Mouse (Mus musculus): ENCODE measurements around the gene Spns3. TPM values are rescaled to one million over a fixed set of nuclear protein-coding genes. Genes with fewer than 3 reads are reported as not detected.

The Spns3 gene
- polyA plus RNA-seq, 1 experiment: 0.02 TPM

- TF ChIP-seq TCF12 (IDR thresholded peaks at IDR 0.05; ENCODE audit: insufficient read depth, poor library complexity, severe bottlenecking): no peak
- TF ChIP-seq CEBPB (IDR thresholded peaks at IDR 0.05; ENCODE audit: insufficient read depth, poor library complexity, severe bottlenecking): no peak
- TF ChIP-seq MYOG (IDR thresholded peaks at IDR 0.05; ENCODE audit: control insufficient read depth in 1 of 3, insufficient read depth in 1 of 3, insufficient read length in 2 of 3, low read depth in 2 of 3): no peak
- no peak for TF ChIP-seq SRF (IDR thresholded peaks at IDR 0.05; ENCODE audit: control insufficient read depth, insufficient read length, low read depth)
- no peak for TF ChIP-seq POLR2A (IDR thresholded peaks at IDR 0.05; ENCODE audit: insufficient read length, low read depth)
- TF ChIP-seq REST (IDR thresholded peaks at IDR 0.05; ENCODE audit: insufficient read depth, insufficient read length): no peak
- TF ChIP-seq MAX (IDR thresholded peaks at IDR 0.05; ENCODE audit: low read depth): no peak
- no peak for TF ChIP-seq TCF3 (IDR thresholded peaks at IDR 0.05; ENCODE audit: insufficient read length, low read depth)
- TF ChIP-seq POLR2AphosphoS2 (IDR thresholded peaks at IDR 0.05; ENCODE audit: insufficient read length, low read depth): no peak
- TF ChIP-seq E2F4 (IDR thresholded peaks at IDR 0.05; ENCODE audit: insufficient read depth): no peak
- Histone ChIP-seq H3K4me2 (ENCODE audit: low read depth) (no peak overlapping the region), H3K4me3 (no peak overlapping the region)
Observed at GRCm38 (mm10) chr11:72583092-72583491, 32.8 kb upstream of the Spns3 start.

GRCm38 (mm10) chr11:72582448-72582705 lies 32.1 kb upstream of the Spns3 start:
- Histone ChIP-seq H3K4me2 (ENCODE audit: low read depth) (no peak overlapping the region), H3K27me3 (ENCODE audit: control insufficient read depth, insufficient read depth, insufficient read length) (peaks cover 4% of the 10 kb centered on the region), H3ac (ENCODE audit: control insufficient read depth, insufficient read length) (no peak overlapping the region), H3K36me3 (ENCODE audit: control insufficient read depth, insufficient read depth) (no peaks in the 10 kb centered on the region), H3K4me3 (no peak overlapping the region), H3K79me2 (ENCODE audit: control insufficient read depth, insufficient read depth) (no peaks in the 10 kb centered on the region)
- no peak for TF ChIP-seq SRF (IDR thresholded peaks at IDR 0.05; ENCODE audit: control insufficient read depth, insufficient read length, low read depth)
- TF ChIP-seq E2F4 (IDR thresholded peaks at IDR 0.05; ENCODE audit: insufficient read depth): no peak
- TF ChIP-seq POLR2AphosphoS2 (IDR thresholded peaks at IDR 0.05; ENCODE audit: insufficient read length, low read depth): no peak
- no peak for TF ChIP-seq POLR2A (IDR thresholded peaks at IDR 0.05; ENCODE audit: insufficient read length, low read depth)
- no peak for TF ChIP-seq MAX (IDR thresholded peaks at IDR 0.05; ENCODE audit: low read depth)
- no peak for TF ChIP-seq TCF12 (IDR thresholded peaks at IDR 0.05; ENCODE audit: insufficient read depth, poor library complexity, severe bottlenecking)
- no peak for TF ChIP-seq TCF3 (IDR thresholded peaks at IDR 0.05; ENCODE audit: insufficient read length, low read depth)
- no peak for TF ChIP-seq USF1 (IDR thresholded peaks at IDR 0.05; ENCODE audit: low read depth)
- TF ChIP-seq CEBPB (IDR thresholded peaks at IDR 0.05; ENCODE audit: insufficient read depth, poor library complexity, severe bottlenecking): no peak
- no peak for TF ChIP-seq REST (IDR thresholded peaks at IDR 0.05; ENCODE audit: insufficient read depth, insufficient read length)
- TF ChIP-seq MYOG (IDR thresholded peaks at IDR 0.05; ENCODE audit: control insufficient read depth in 1 of 3, insufficient read depth in 1 of 3, insufficient read length in 2 of 3, low read depth in 2 of 3): no peak
- no peak for TF ChIP-seq MYOD1 (IDR thresholded peaks at IDR 0.05; ENCODE audit: control insufficient read depth in 1 of 3, insufficient read length in 2 of 3, low read depth in 2 of 3)

More at GRCm38 (mm10) chr11:72583092-72583491, 32.8 kb upstream of the Spns3 start:
- Histone ChIP-seq H3K79me2 (ENCODE audit: control insufficient read depth, insufficient read depth) (no peaks in the 10 kb centered on the region), H3K36me3 (ENCODE audit: control insufficient read depth, insufficient read depth) (no peaks in the 10 kb centered on the region), H3K27me3 (ENCODE audit: control insufficient read depth, insufficient read depth, insufficient read length) (peaks cover 4% of the 10 kb centered on the region), H3ac (ENCODE audit: control insufficient read depth, insufficient read length) (no peak overlapping the region)

- no peak for TF ChIP-seq TCF12 (IDR thresholded peaks at IDR 0.05; ENCODE audit: insufficient read depth, poor library complexity, severe bottlenecking)
- TF ChIP-seq MYOG (IDR thresholded peaks at IDR 0.05; ENCODE audit: control insufficient read depth in 1 of 3, insufficient read depth in 1 of 3, insufficient read length in 2 of 3, low read depth in 2 of 3): no peak
- no peak for TF ChIP-seq SRF (IDR thresholded peaks at IDR 0.05; ENCODE audit: control insufficient read depth, insufficient read length, low read depth)
- no peak for TF ChIP-seq POLR2A (IDR thresholded peaks at IDR 0.05; ENCODE audit: insufficient read length, low read depth)
- TF ChIP-seq MYOD1 (IDR thresholded peaks at IDR 0.05; ENCODE audit: control insufficient read depth in 1 of 3, insufficient read length in 2 of 3, low read depth in 2 of 3): no peak
- TF ChIP-seq MAX (IDR thresholded peaks at IDR 0.05; ENCODE audit: low read depth): no peak
- no peak for TF ChIP-seq POLR2AphosphoS2 (IDR thresholded peaks at IDR 0.05; ENCODE audit: insufficient read length, low read depth)
- no peak for TF ChIP-seq USF1 (IDR thresholded peaks at IDR 0.05; ENCODE audit: low read depth)
- no peak overlapping the region for H3K4me3 ChIP-seq
- H3K79me2 ChIP-seq (ENCODE audit: control insufficient read depth, insufficient read depth): no peaks in the 10 kb centered on the region
- peaks cover 4% of the 10 kb centered on the region for H3K27me3 ChIP-seq (ENCODE audit: control insufficient read depth, insufficient read depth, insufficient read length)
- no peaks in the 10 kb centered on the region for H3K36me3 ChIP-seq (ENCODE audit: control insufficient read depth, insufficient read depth)
- H3ac ChIP-seq (ENCODE audit: control insufficient read depth, insufficient read length): no peak overlapping the region
- H3K4me2 ChIP-seq (ENCODE audit: low read depth): no peak overlapping the region
Observed at GRCm38 (mm10) chr11:72581609-72582447, 31.5 kb upstream of the Spns3 start.

- no peak for TF ChIP-seq POLR2AphosphoS2 (IDR thresholded peaks at IDR 0.05; ENCODE audit: insufficient read length, low read depth)
- no peak for TF ChIP-seq REST (IDR thresholded peaks at IDR 0.05; ENCODE audit: insufficient read depth, insufficient read length)
- no peak for TF ChIP-seq MYOG (IDR thresholded peaks at IDR 0.05; ENCODE audit: control insufficient read depth in 1 of 3, insufficient read depth in 1 of 3, insufficient read length in 2 of 3, low read depth in 2 of 3)
- TF ChIP-seq TCF12 (IDR thresholded peaks at IDR 0.05; ENCODE audit: insufficient read depth, poor library complexity, severe bottlenecking): no peak
- no peak for TF ChIP-seq E2F4 (IDR thresholded peaks at IDR 0.05; ENCODE audit: insufficient read depth)
- TF ChIP-seq TCF3 (IDR thresholded peaks at IDR 0.05; ENCODE audit: insufficient read length, low read depth): no peak
- TF ChIP-seq POLR2A (IDR thresholded peaks at IDR 0.05; ENCODE audit: insufficient read length, low read depth): no peak
- no peak for TF ChIP-seq USF1 (IDR thresholded peaks at IDR 0.05; ENCODE audit: low read depth)
- TF ChIP-seq MAX (IDR thresholded peaks at IDR 0.05; ENCODE audit: low read depth): no peak
- TF ChIP-seq SRF (IDR thresholded peaks at IDR 0.05; ENCODE audit: control insufficient read depth, insufficient read length, low read depth): no peak
- TF ChIP-seq MYOD1 (IDR thresholded peaks at IDR 0.05; ENCODE audit: control insufficient read depth in 1 of 3, insufficient read length in 2 of 3, low read depth in 2 of 3): no peak
- no peak for TF ChIP-seq CEBPB (IDR thresholded peaks at IDR 0.05; ENCODE audit: insufficient read depth, poor library complexity, severe bottlenecking)
- no peaks in the 10 kb centered on the region for H3K27me3 ChIP-seq (ENCODE audit: control insufficient read depth, insufficient read depth, insufficient read length)
- H3ac ChIP-seq (ENCODE audit: control insufficient read depth, insufficient read length): no peak overlapping the region
Observed at GRCm38 (mm10) chr11:72578471-72578870, 28.2 kb upstream of the Spns3 start.

More at GRCm38 (mm10) chr11:72578471-72578870, 28.2 kb upstream of the Spns3 start:
- Histone ChIP-seq H3K36me3 (ENCODE audit: control insufficient read depth, insufficient read depth) (no peaks in the 10 kb centered on the region), H3K79me2 (ENCODE audit: control insufficient read depth, insufficient read depth) (no peaks in the 10 kb centered on the region), H3K4me2 (ENCODE audit: low read depth) (no peak overlapping the region), H3K4me3 (no peak overlapping the region)

Data from myocyte (in vitro differentiated cells).